Mouse (Mus musculus) intestine, embryonic 14.5 days (tissue): ENCODE results near the gene Nfix. TPM values are rescaled to one million over a fixed set of nuclear protein-coding genes. Genes with fewer than 3 reads are reported as not detected.

Source experiments
- ATAC-seq: fragments of 200-750 bp; cut with Nextera tagmentation; replicated peaks from 2 replicates; pipeline ENCODE4 v1.8.0; 2017; ENCODE audit warnings: low read depth, moderate number of reproducible peaks, moderate TSS enrichment, moderate library complexity; ENCODE audit not compliant: low FRiP score, low TSS enrichment
- DNase-seq: peaks from one replicate; pipeline ENCODE4 v3.0.0-alpha.2; 2018; ENCODE audit warnings: low spot score
- H3K27ac ChIP-seq: fragments of 300-500 bp; sonication (generic); 2 replicates; pipeline ENCODE4 v1.5.1; 2014; ENCODE audit warnings: low read depth, mild to moderate bottlenecking, control low read depth
- H3K27me3 ChIP-seq: fragments of 300-500 bp; sonication (generic); replicated peaks from 2 replicates; pipeline ENCODE4 v1.6.1; 2014; ENCODE audit warnings: low read length, control low read depth; ENCODE audit not compliant: control insufficient read depth, insufficient read depth
- H3K36me3 ChIP-seq: fragments of 300-500 bp; sonication (generic); 2 replicates; pipeline ENCODE4 v1.6.1; 2014; ENCODE audit warnings: low read length, control low read depth; ENCODE audit not compliant: control insufficient read depth, insufficient read depth
- H3K4me1 ChIP-seq: fragments of 300-500 bp; sonication (generic); replicated peaks from 2 replicates; pipeline ENCODE4 v1.6.1; 2014; ENCODE audit warnings: low read length, control low read depth, mixed read lengths; ENCODE audit not compliant: control insufficient read depth, insufficient read depth
- H3K4me2 ChIP-seq: fragments of 300-500 bp; sonication (generic); 2 replicates; pipeline ENCODE4 v1.6.1; 2014; ENCODE audit warnings: low read length
- H3K4me3 ChIP-seq: fragments of 300-500 bp; sonication (generic); 2 replicates; pipeline ENCODE4 v1.5.1; 2014; ENCODE audit warnings: low read depth, low read length, control low read depth, mixed read lengths
- H3K9ac ChIP-seq: fragments of 300-500 bp; sonication (generic); 2 replicates; pipeline ENCODE4 v1.6.1; 2014; ENCODE audit warnings: mild to moderate bottlenecking, low read length
- H3K9me3 ChIP-seq: fragments of 300-500 bp; sonication (generic); 2 replicates; pipeline ENCODE4 v1.6.1; 2016; ENCODE audit warnings: low read length, control low read depth; ENCODE audit not compliant: control insufficient read depth
- WGBS: fragments of 180-500 bp; shearing (Covaris S2); extraction: QIAGEN DNeasy Blood & Tissue Kit; methylation state at CpG from one replicate; pipeline ENCODE4 v1.1.7; 2014; 5-methylcytosine and 5-hydroxymethylcytosine counted together
- polyA plus RNA-seq: library from polyadenylated mRNA; unstranded; fragments of >200 nt; fragmentation: Nextera tagmentation; extraction: Ambion mirVana; gene quantifications from 2 replicates; pipeline ENCODE4 v1.2.1, GENCODE M21; 2014

Nfix gene
- polyA plus RNA-seq, 1 experiment from 2014 or later: 14.4 TPM

DNA sequence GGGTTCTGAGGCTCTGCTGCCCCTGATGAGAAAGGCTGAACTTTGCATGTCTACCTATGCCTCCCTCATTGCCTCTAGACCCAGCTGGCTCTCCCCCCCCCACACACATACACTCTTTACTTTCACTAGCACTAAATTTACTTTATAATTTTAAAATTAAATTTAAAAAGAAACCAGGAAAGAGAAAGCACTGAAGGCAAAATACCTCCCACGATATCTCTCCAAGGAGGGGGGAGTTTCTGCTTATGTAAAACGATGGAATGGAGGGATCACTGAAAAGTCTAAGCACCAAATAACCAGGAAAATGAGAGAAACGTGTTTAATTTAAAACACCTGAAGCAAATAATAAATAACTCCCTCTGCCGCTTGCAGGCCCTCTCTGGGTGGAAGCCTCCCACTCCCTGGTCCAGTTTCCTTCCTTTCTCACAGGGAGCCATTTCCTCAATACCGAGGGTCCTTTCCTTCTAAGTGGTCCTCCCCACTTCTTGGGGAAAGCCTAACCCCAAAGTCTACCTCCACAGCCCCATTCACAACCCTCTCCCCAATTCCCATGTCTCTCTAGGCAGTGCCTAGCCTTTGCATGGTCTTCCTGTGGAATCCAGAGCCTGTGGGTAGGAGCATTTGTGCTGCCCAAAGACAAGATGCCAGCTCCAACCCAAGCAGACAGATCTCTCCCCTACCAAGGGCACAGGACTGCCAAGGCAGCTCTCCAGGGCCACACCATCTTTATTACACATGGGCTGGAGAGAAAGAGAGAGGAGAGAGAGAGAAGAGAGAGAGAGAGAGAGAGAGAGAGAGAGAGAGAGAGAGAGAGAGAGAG is 18.2 kb downstream of the Nfix start:
- no peaks in the 10 kb centered on the region for H3K9me3 ChIP-seq
- peaks cover 9% of the 10 kb centered on the region for H3K4me1 ChIP-seq
- ATAC-seq: no peak
- H3K27me3 ChIP-seq: peaks cover 99% of the 10 kb centered on the region
- H3K4me3 ChIP-seq: no peak overlapping the region
- H3K36me3 ChIP-seq: no peaks in the 10 kb centered on the region
- H3K4me2 ChIP-seq: no peak overlapping the region
- H3K9ac ChIP-seq: no peak overlapping the region
- DNase-seq: no peak
- no peak overlapping the region for H3K27ac ChIP-seq
- 14% methylated on average over 5 of the region's 5 CpGs for WGBS

DNA sequence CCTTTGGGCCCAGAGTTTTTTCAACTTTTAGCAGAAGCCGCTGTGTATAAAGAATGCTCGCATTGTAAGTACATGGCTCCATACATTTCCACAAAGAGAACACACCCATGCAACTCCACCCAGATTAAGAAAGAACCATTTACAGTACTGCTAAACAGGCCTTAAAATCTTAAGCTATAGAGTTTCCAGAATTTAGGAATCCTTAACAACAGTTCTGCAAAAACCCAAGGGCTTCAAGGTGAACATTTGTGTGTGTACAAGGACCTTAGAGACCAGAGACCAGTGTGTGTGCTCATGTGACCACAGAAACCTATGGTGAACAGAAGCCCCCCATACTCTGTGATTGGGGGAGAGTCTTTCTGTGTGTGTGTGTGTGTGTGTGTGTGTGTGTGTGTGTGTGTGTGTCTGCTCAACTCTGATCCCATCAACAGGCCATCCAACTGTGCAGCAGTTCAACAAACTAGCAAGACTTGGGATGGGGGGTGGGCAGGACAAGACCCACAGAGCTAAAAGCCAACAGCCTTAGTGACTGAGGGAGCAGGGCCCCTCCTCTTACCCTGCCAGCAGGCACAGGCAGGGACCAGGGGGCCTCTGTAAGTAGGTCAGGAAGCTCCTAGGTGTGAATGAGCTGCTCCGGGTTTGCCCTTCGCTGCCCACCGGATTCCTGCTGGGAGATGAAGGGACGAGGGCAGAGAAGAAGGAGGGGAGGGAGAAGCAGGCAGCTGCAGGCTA is 19.0 kb downstream of the Nfix start:
- Histone ChIP-seq H3K4me2 (no peak overlapping the region), H3K27me3 (peaks cover 99% of the 10 kb centered on the region), H3K9ac (no peak overlapping the region), H3K4me3 (no peak overlapping the region), H3K4me1 (peaks cover 3% of the 10 kb centered on the region), H3K9me3 (no peaks in the 10 kb centered on the region), H3K36me3 (no peaks in the 10 kb centered on the region), H3K27ac (no peak overlapping the region)
- ATAC-seq (no peak), DNase-seq (no peak)
- WGBS: 23% methylated on average over 6 of the region's 6 CpGs

DNA sequence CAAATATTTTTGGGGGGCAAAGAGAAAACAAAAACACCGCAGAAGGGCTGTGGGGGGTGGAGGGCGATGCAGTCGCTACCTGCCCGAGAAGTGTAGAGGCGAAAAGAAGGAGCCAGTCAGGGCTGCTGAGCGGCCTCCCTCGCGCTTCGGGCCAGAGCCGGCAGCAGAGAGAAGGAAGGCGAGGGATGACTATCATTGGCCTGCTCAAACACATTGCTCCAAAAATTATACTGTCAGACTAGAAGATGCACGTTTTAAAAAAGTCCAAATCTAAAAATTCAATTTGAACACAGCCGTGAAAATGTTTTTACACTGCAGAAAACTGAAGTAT is 20.0 kb downstream of the Nfix start:
- H3K4me2 ChIP-seq: no peak overlapping the region
- 18% methylated on average over 13 of the region's 13 CpGs for WGBS
- no peak overlapping the region for H3K27ac ChIP-seq
- DNase-seq: no peak
- H3K9ac ChIP-seq: no peak overlapping the region
- no peaks in the 10 kb centered on the region for H3K9me3 ChIP-seq
- H3K4me1 ChIP-seq: peaks cover 8% of the 10 kb centered on the region
- H3K4me3 ChIP-seq: no peak overlapping the region
- peaks cover 99% of the 10 kb centered on the region for H3K27me3 ChIP-seq
- H3K36me3 ChIP-seq: no peaks in the 10 kb centered on the region
- no peak for ATAC-seq

DNA sequence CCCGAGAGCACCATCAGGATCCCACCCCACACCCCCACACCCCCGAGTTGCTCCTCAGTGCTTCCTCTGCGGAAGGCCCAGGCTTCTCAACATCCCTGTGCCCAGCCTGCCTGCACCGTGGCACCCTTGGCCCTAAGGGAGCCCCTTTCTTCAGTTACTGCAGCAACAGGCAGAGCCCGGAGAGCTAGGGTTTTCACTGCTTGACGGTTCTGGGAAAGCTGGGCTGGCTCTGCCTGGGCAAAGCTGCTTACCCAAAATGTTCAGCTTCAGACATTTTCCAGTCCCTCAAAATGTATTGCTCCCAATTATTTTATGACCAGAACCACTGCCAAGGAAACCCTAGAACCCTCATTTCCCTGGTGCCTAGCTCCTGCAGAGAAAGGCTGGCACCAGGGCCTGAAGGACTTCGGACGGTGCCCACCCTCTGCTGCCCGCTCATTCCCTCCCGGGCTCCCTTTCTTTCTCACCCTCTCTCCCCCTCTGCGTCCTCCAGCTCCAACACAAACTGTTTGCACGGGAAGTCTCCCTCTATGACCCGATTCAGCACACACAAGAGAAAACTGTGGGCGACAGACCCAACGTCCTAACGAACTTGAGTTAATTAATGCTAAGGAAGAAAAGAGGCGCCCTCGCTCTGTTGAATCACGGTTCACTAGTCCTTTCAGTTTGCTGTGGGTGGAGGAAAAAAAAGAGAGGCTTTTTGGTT is 20.5 kb downstream of the Nfix start:
- DNase-seq (no peak), ATAC-seq (no peak)
- no peak overlapping the region for H3K9ac ChIP-seq
- H3K9me3 ChIP-seq: no peaks in the 10 kb centered on the region
- peaks cover 12% of the 10 kb centered on the region for H3K4me1 ChIP-seq
- no peak overlapping the region for H3K4me3 ChIP-seq
- WGBS: 10% methylated on average over 19 of the region's 19 CpGs
- no peak overlapping the region for H3K4me2 ChIP-seq
- no peak overlapping the region for H3K27ac ChIP-seq
- H3K27me3 ChIP-seq: peaks cover 97% of the 10 kb centered on the region
- no peaks in the 10 kb centered on the region for H3K36me3 ChIP-seq

DNA sequence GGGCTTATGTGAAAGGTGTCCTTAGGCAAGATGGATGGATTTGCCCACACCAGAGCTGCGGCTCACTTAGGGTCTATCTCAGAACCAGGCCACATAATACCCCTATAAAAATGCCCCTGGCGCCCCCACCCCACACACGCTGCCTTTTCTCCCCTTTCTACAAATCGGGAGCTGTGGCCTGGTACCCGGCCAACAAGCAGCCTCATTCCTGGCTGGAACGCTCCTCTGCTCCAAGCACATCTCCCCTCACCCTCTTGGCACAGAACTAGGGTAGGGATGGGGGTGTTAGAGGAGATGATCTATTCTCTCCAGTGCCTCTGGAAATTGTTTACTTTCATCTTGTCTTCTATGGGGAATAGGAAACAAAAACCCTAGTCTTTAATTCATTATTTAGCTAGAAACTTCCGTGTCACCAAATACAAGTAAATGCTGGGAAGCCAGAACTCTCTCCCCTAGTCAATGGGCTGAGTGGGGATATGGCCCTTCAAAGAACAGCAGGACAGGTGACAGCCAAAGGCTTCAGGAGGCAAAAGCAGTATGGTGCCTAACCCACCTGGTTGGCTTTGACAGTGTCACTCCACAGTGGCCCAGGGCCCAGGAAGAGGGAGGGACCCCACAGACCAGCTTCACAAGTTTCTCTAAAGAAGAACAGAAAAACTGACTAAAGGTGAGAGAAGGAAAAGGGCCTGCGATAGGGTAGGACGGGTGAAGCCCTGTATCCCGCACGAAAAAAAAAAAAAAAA is 21.3 kb downstream of the Nfix start:
- WGBS: 7% methylated on average over 11 of the region's 11 CpGs
- no peak overlapping the region for H3K4me3 ChIP-seq
- no peak overlapping the region for H3K27ac ChIP-seq
- no peaks in the 10 kb centered on the region for H3K36me3 ChIP-seq
- ATAC-seq: no peak
- no peak overlapping the region for H3K4me2 ChIP-seq
- H3K4me1 ChIP-seq: peaks cover 12% of the 10 kb centered on the region
- H3K9ac ChIP-seq: no peak overlapping the region
- no peak for DNase-seq
- H3K9me3 ChIP-seq: no peaks in the 10 kb centered on the region
- H3K27me3 ChIP-seq: peaks cover 93% of the 10 kb centered on the region

DNA sequence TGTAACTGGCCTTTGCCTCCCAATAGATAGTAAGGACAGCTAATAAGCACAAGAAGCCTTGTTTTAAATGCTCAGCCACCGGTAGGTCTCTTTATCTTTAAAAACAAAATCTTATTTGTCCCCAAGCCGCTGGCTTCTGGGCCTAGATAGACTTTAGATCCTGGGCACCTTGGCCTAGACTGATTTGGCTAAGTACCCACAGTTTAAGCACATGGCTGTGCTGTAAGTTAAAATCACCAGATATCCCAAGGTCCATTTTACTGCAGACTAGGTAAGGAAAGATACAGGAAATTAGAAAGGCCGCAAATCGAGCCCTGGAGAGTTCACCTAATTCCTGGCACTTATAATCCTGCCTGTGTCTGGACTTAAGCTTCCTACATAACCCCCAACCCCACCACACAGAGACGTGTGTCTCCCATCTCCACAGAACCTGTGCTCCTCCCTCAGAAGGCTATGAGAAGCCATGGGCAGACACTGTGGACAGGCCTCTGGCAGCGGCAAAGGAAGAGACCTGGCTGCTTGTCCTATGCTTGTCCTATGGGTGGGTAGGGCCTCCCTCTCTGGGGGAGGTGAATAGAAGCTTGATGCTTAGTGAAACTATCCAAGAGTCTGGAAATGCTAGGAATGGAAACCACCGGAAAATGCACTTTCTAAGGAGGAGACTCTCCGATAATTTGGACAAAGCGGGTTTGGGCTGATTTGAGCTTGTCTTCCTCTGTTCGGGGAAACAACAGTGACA is 22.1 kb downstream of the Nfix start:
- no peak overlapping the region for H3K9ac ChIP-seq
- H3K9me3 ChIP-seq: no peaks in the 10 kb centered on the region
- WGBS: 43% methylated on average over 10 of the region's 10 CpGs
- no peak overlapping the region for H3K4me3 ChIP-seq
- DNase-seq (no peak), ATAC-seq (no peak)
- H3K36me3 ChIP-seq: no peaks in the 10 kb centered on the region
- peaks cover 12% of the 10 kb centered on the region for H3K4me1 ChIP-seq
- H3K27ac ChIP-seq: no peak overlapping the region
- no peak overlapping the region for H3K4me2 ChIP-seq
- peaks cover 93% of the 10 kb centered on the region for H3K27me3 ChIP-seq

DNA sequence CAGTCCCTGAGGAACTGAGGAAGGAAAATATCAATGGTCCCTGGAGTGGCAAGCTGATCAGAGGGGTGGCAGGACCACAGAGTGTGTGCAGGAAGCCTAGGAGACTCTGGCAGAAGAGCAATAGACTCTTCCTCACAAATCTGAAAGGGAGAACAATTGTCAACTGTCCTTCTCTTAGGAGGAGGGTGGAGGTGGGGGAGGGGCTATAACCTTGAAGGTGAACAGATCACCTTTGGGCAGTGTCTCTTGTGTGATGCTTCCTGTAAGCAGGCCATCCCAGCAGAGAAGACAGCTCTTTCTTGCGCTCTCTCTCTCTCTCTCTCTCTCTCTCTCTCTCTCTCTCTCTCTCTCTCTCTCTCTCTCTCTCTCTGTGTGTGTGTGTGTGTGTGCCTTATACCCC is 23.6 kb downstream of the Nfix start:
- Histone ChIP-seq H3K9ac (no peak overlapping the region), H3K4me3 (no peak overlapping the region), H3K4me2 (no peak overlapping the region), H3K9me3 (no peaks in the 10 kb centered on the region), H3K27me3 (peaks cover 91% of the 10 kb centered on the region), H3K4me1 (peaks cover 19% of the 10 kb centered on the region), H3K27ac (no peak overlapping the region), H3K36me3 (no peaks in the 10 kb centered on the region)
- no peak for DNase-seq
- no peak for ATAC-seq
- WGBS: 29% methylated on average over 1 of the region's 1 CpGs

DNA sequence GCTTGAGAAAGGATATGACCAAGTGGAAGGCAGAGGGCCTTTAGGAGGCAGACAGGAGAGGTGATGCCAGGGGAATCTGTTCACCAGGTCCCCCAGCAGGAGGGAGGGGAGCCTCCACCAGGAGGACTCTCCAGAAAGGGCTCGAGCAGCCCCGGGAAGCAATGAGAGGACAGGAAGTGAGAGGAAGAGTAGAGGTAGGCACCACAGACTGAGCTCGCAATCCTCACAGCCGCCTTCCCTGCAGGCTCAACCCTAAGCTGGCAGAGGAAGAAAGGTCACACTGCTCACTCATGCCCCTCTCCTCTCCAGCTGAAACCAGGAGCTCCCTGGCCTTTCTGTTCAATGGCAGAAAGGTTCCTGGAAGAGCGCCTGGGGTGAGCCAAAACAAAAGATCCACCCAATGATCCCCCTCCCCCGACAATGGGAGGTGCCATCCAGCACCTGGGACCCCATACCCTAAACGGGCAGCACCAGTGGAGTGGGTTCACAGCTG is 24.5 kb downstream of the Nfix start:
- DNase-seq (no peak), ATAC-seq (no peak)
- no peaks in the 10 kb centered on the region for H3K9me3 ChIP-seq
- H3K36me3 ChIP-seq: no peaks in the 10 kb centered on the region
- H3K4me3 ChIP-seq: no peak overlapping the region
- no peak overlapping the region for H3K4me2 ChIP-seq
- peaks cover 91% of the 10 kb centered on the region for H3K27me3 ChIP-seq
- whole genome bisulfite sequencing: 10% methylated on average over 7 of the region's 7 CpGs
- peaks cover 19% of the 10 kb centered on the region for H3K4me1 ChIP-seq
- H3K27ac ChIP-seq: no peak overlapping the region
- H3K9ac ChIP-seq: no peak overlapping the region
